Mouse (Mus musculus): ENCODE measurements around the gene Olfr70. TPM values are rescaled to one million over a fixed set of nuclear protein-coding genes. Genes with fewer than 3 reads are reported as not detected.

The Olfr70 gene
- not detected in 2 replicates for total RNA-seq (2015; ENCODE audit: low replicate concordance)
- total RNA-seq (2017; ENCODE audit: low replicate concordance), result 0.70 TPM in 1 of 2 replicates, not detected in the other

DNA sequence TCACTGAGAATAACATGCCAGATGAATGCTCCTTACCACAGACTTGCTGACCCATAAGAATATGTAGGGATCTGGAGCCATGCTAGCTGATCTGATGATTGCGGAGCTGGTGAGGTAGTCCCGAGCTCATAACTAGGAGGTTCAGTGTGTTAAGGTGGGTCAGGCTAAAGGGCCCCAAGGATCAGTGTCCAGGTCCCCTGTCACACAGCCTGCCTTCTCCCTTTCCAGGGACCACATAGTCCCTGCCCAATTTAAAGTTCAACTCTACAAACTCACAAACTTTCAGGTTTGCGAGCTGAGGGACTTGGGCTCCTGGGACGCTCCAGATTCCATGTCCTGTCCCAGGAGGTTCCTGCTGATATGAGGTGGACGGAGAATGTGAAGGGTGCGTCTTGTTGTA lies at the start of gene Olfr70:
Gene Olfr70 (minus strand): TSS at position 101 of the 400 bp plus-strand sequence.
- ATAC-seq (replicated peaks; ENCODE audit: low FRiP score, poor library complexity, severe bottlenecking), result no peak

DNA sequence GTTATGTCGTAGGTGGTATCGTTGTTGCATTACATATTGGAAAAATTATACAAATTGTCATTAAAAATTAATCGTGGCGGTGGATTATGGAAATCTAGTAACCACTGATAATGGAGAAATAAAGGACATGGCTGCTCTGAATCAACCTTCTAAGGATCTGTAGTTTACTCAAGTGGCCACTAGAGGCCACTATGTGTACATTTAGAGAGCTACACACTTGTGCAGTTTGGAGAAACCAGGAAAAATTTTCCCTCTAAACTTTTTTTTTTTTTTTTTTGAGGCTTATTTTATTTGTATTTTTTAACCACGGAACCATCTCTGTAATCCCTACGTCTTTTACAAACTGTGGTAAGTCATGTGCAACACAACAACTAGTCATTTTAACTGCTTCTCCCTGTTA lies 44.6 kb upstream of the Olfr70 start:
- no peak for ATAC-seq (replicated peaks; ENCODE audit: low FRiP score, poor library complexity, severe bottlenecking)

DNA sequence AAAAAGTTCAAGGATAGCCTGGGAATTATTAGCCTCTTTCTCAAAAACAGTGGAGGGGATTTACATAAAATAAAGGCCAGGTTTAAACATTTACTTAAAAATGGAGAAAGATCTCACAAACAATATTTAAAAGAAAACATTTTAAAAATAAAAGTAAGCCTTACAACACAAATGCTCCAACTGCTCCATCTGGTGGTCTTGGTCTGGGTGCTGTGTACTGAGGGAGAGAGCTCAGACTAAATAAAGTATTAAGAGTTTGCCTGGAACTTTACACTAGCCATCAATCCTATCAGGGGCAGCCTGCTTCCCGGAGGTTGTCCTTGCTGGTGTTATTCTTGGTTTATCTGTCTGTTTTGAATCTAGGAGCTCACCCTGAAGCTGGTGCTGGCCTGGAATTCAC lies 42.5 kb upstream of the Olfr70 start:
- no peak for ATAC-seq (replicated peaks; ENCODE audit: low FRiP score, poor library complexity, severe bottlenecking)

DNA sequence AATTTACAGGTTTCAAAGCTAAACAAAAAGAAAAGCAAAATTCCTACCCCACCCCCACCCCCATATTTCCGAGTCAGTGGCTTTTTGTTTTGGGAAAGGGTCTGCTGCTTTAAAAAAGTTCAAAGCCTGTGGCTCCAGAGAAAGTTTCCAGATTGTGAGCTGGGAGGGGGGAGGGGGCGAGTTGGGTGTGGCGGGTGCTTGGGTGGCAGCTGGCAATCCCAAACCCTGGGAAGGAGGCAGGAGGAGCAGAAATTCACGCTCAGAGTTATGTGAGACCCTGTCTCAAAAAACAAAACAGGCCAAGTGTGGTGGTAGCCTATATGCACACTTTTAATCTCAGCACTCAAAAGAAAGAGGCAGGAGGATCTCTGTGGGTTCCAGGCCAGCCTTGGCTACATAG lies 42.0 kb upstream of the Olfr70 start:
- no peak for ATAC-seq (replicated peaks; ENCODE audit: low FRiP score, poor library complexity, severe bottlenecking)

DNA sequence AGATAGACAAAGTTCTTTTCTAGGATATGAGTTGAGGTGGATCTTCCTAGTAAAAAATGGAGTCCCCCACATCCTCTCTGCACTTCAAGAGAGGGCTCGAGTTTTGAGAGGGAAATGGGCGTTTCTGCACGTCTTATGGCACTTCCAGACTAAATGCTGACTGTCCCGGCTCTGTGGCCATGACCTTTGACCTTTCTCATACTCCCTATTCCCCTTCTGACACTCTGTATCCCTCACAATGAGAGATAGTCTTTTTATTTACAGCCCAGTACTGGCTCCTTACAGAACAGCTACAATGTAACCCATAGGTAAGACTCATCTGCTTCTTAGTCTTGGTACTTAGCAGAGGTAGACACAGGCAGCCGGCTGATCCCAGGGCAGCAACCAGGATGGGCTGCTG lies 40.9 kb upstream of the Olfr70 start:
- ATAC-seq (replicated peaks; ENCODE audit: low FRiP score, poor library complexity, severe bottlenecking), result no peak

DNA sequence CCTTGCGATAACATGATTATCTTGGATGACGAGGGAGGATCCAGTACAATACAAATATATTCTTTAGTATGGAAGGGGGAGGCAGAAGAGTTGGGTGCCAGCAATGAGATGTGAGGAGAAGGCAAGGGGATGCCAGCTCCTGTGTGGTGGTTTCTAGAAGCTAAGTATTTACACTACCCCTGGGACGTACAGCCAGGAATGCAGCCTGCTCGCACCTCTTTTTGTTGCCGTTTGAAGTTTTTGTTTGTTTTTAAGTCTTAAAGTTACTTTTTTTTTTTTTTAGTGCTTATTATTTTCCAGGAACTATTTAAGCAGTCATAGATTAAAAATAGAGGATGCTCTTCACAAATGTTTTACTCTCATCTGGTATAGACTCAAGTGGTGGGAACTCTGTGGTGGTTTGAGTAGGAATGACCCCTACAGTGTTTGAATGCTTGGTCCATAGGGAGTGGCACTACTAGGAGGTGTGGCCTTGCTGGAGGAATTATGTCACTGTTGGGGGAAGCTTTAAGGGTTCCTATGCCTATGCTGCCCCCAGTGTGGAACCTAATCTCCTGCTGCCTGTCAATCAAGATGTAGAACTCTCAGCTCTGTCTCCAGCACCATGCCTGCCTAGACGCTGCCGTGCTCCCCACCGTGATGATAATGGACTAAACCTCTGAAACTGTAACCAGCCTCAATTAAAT lies 38.5 kb upstream of the Olfr70 start:
- no peak for ATAC-seq (replicated peaks; ENCODE audit: low FRiP score, poor library complexity, severe bottlenecking)

DNA sequence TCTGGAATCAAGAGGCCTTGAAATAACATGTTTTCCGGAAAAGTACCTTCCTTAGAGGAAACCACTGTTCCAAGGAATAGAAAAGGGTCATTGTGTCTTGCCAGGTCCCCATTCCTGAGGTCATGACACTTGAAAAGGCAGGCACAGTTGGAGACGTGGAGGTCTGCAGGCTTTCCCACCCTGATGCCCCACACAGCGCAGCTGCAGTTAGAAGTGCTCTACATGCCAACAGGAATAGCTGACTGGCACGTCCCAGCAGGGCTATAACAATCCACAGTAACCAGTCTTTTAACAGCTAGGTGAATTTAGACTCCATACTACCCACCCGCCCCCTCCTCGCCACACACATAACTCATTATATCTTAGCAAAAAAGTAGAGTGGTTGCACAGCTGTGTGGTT lies 36.5 kb upstream of the Olfr70 start:
- ATAC-seq (replicated peaks; ENCODE audit: low FRiP score, poor library complexity, severe bottlenecking), result no peak

DNA sequence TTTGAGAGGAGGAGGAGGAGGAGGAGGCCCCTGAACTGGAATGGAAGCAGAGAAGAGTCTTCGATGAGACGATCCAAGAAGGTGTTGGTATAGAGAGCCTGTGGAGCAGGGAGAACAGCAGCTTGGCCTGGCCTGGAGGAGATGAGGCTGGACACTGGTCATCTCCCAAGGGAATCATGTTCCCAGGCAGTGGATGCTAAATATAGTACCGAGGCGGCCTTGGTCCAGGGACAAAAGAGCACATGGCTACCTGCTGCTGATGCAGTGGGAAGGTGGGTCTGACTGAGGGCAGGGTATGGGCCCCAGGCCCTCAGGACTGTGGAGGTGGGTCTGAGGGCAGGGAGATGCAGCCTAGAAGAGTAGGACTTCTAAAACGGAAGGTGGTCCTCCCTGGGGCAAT lies 32.6 kb upstream of the Olfr70 start:
- ATAC-seq (replicated peaks; ENCODE audit: low FRiP score, poor library complexity, severe bottlenecking), result no peak

DNA sequence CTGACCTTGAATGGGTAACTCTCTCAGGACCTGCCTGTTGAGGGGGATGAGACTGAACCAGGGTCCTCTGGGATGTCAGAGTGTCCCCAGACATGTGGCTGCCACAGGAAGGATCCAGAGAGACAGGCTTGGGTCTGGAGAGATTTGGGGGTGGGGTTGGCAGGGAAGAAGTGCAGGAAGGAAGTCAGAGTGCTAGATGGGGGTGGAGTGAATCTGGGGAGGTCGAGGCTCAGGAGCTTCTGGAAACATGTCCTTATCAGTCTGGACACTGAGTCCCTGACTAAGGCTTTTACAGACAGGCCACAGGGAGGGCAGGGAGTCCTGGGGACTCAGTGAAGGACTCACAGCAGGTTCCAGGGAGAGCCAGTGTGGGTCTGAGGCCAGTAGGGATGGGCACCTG lies 31.6 kb upstream of the Olfr70 start:
- no peak for ATAC-seq (replicated peaks; ENCODE audit: low FRiP score, poor library complexity, severe bottlenecking)

DNA sequence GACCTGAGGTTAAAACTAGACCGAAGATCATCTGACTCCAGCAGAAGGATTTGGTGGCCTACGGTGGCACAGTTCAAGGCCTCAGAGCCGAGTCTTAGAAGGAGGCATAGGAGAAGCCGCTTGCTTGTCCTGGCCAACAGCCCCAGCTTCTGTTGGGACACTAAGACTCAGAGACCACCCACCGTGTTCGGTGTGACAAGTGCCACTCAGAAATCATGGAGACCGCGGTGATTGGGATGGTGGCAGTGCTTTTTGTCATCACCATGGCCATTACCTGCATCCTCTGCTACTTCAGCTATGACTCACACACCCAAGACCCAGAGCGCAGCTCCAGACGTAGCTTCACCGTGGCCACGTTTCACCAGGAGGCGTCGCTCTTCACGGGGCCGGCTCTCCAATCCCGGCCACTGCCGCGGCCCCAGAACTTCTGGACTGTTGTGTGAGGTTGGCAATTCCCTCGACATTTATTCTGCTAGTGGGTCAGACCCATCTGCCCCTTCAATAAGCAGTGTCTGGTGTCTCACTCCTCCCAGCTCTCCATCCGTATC lies 30.2 kb upstream of the Olfr70 start:
- ATAC-seq (replicated peaks; ENCODE audit: low FRiP score, poor library complexity, severe bottlenecking), result no peak

DNA sequence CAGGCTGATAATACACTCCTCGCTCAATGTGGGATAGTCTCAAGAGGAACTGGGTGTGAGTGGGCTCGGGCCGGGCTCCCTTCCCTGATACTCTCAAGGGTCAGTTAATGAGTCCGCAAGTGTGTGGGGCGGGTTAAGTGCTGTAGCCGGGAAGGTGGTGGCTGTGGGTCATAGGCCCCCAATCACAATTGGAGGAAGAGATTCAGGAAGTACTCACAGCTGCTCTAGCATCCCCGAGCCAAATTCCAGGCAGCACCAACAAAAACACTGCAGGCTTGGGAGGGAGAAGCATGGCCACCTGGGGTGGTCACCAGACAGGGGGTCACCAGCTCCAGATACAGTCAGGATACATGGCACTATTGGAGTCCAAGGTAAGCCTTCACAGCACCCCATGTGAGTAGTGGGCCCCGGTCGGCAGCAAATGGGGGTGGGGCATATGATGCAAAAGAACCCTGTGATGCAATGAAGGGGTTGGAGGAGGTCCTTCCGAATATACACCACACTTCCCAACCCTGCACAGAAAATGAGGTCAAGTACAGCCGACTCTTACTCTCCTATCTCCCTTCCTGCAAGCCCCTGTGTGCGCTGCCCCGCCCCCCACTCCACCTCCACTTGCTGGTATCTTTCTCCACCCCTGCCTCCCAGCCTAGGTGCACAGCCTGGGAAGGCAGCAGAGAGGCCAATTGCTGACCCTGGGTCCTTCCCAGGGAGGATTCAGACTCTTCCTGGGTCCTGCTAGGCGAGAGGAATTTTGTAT lies 29.4 kb upstream of the Olfr70 start, which contains the start of gene Spaar:
Gene Spaar (plus strand): TSS at position 241 of the 757 bp plus-strand sequence.
- no peak for ATAC-seq (replicated peaks; ENCODE audit: low FRiP score, poor library complexity, severe bottlenecking)

DNA sequence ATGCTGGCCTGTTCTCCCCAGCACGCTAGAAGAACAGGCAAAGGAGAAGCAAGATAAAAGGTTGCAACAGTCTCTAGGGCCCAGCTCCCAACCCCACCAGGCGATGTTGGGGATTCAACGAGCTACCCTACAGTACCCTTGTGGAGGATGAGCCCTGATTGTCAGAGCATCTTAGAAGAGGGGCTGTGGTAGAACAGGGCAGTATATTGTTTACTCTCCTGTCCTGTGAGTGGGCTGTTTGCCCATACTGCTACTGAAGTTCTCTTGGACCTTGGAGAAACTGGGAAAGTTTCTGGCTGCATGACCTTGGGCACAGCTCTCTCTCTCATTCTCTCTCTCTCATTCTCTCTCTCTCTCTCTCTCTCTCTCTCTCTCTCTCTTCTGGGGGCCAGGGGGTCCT lies 28.5 kb upstream of the Olfr70 start:
- ATAC-seq (replicated peaks; ENCODE audit: low FRiP score, poor library complexity, severe bottlenecking), result no peak

DNA sequence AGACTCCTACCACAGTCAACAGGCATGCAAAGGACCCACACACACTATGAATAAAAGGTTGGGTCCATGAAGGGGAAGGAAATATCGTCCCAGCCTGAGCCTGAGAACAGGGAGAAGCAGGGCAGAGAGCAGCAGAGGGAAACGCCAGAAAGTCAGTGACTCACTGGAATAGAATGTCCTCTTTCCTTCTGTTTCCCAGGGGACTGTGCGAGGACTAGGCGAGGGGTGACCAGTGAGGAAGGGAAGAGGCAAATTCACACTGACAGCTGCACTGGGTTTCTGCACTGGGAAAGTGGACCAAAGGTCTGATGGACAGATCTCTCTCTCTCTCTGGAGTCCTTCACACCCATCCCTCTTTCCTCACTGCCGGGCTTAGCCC lies 28.0 kb upstream of the Olfr70 start:
- no peak for ATAC-seq (replicated peaks; ENCODE audit: low FRiP score, poor library complexity, severe bottlenecking)

DNA sequence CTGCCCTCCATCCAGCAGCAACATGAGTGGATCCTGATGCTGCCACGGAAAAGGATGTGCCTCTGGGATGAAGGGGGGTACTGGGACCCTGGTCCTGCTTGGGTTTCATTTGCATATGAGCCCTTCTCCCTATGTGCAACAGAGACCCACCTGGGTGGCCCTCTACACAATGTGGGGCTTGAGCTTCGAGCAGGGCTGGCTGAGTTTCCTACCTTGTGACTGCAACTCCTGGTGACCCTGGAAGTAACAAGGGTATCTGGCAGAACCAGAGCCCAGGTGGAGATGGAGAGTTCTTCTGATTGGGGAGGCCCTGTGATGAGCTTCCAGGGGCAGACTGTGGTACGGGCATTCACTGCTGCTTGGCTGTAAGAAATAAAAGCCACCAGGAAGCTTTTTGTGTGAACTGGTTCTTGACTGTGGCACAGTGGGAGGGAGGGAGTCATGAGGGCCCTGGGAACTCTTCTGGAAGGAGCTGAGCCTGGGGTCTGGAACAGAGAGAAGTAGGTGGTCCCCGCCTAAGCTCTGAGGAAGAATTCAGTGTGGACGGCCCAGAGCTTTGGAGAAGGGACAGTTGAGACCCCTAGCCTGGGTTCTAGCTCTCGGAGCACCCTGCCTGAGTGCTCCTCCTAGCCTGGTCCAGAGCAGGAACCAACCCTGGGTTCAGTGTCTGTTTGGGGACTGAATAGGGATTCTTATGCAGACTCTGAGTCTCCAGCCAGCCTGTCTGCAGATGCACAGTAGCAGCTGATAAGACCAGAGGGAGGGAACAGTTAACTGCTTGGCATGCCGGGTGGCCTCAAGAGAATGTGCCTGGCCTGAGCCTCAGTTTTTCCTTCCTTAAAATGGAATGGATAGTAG lies 27.3 kb upstream of the Olfr70 start:
- no peak for ATAC-seq (replicated peaks; ENCODE audit: low FRiP score, poor library complexity, severe bottlenecking)

DNA sequence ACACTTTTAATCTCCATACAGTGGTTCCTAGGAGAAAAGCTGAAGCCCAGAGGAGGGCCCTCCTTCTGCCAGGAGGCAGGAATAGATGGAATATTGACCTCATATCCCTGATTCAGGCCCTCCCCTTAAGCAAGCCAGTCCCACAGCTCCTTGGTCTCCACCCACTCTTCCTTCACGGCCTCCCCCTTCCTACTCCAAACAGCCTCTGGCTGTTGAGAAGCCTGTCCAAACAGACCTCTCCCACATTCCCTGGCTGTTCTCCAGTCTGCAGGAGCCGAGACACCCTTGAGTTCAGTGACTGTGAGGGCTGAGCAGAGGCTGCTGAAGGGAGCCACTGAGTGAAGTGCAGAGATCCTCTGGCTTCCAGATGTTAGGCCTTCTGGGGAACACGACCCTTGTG lies 26.4 kb upstream of the Olfr70 start, which contains the start of gene Hrct1:
Gene Hrct1 (plus strand): TSS at position 194 of the 400 bp plus-strand sequence.
- no peak for ATAC-seq (replicated peaks; ENCODE audit: low FRiP score, poor library complexity, severe bottlenecking)

DNA sequence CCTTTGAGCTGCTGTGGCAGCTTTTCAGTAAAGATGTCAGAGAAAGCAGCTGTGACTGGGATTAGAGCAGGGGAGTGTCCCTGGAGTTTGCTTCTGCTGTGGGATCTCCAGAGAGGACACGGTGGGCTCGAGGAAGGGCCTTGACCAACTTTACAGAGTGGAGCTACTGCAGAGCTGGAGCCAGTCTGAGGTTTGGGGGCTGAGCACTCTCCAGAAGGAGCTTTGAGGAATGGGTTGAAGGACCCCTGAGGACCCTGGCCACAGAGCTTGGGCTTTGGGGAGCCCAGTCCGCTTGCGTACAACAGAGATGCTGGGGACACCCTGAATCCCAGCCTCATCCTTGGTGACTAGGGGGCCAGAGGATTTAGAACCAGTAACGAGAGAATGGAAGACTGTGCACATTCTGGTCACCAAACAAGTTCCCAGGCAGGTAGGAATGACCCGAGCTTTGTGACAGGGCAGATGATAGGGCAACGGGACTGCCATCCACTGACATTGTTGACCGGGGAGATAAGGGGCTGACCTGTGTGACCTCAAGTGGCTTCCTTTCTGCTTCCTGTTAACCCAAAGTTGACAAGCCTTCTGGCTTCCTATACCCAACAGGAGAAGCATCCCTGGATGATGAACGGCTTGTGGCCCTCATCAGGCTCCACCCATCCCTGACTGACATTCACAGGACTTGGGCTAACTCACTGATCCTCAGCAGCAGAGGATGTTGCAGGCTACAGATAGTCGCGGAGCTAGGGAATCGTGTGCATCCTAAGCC lies 25.8 kb upstream of the Olfr70 start:
- no peak for ATAC-seq (replicated peaks; ENCODE audit: low FRiP score, poor library complexity, severe bottlenecking)

DNA sequence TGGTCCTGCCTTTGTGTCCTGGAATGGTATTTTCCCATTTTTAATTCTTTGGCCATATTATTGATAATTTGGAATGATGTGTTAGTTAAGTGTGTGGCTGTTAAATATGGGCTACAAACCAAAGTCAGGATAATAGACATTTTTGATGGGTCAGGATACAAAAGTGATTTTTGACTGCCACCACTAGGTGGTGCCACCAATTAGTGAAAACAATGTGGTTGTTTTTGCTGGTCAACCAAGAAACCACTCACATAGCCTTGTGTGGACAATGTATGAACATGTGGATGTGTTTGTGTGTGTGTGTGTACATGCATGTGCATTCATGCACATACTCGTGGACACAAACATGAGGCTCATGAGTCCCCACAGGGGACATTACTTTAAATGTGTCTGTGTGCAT lies 24.2 kb upstream of the Olfr70 start:
- ATAC-seq (replicated peaks; ENCODE audit: low FRiP score, poor library complexity, severe bottlenecking), result no peak

DNA sequence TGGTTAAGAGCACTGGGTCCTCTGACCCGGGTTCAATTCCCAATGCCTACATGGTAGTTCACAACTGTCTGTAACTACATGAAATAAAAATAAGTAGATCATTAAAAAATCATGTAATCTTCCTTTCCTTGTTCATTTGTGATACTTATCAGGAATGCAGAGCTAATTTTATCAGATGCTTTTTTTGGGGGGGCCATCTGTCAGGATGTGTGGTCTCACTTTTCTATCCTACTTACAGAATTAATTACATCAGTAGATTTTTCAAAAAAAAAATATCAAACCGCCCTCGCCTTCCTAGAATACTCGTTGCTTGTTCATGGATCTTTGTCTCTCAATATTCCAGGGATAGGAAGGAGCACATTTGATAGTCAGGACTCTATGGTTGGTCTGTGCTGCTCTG lies 21.6 kb upstream of the Olfr70 start:
- ATAC-seq (replicated peaks; ENCODE audit: low FRiP score, poor library complexity, severe bottlenecking), result no peak

DNA sequence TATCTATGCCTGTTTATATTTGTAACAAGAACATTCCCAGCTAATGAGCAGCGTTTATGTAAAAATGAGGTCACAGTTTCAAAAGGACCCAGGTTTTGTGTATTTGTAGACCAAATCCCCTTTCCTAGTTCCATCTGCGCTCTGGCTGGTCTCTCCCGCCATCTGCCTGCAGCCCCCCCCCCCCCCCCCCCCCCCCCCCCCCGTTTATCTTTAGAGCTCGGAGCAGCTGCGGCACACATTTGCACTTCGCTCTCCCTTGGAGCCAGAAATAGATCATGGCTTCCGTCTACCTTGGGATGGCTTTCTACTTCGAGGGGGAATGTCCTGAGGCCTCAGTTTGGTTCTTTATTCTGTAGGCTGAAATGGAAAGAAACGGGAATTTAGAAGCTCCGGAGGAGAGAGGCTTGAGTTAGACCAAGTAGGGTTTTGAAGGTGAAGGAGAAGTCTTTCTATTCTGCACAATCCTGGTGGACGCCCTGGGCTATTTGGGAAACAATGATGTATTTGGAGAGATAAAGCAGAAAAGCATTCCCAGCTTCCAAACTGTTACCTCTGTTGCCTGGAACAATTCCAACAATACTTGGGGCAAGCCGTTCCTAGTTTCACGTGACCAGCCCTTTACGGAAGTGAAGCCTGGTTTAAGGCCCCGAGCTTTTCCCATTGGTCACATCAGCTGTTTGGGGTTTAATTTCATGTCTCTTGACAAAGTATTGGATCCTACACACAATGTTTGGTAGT lies 20.1 kb upstream of the Olfr70 start:
- ATAC-seq (replicated peaks; ENCODE audit: low FRiP score, poor library complexity, severe bottlenecking), result no peak
